Mouse (Mus musculus) G1E-ER4 (cell line): ENCODE data around the gene Cnnm4. TPM values are rescaled to one million over a fixed set of nuclear protein-coding genes. Genes with fewer than 3 reads are reported as not detected.
"Not testable (repeated sequence)": the region's sequence is repeated elsewhere in the genome, so short reads cannot be mapped to it uniquely, and the experiment has no call there.

ENCODE experiments used
- GATA1 ChIP-seq: IDR thresholded peaks from one replicate; pipeline ENCODE4 v1.8.0; 2012; ENCODE audit warnings: low read length, inconsistent platforms
- polyA plus RNA-seq: library from polyadenylated mRNA; stranded (reverse); fragments of >175 nt; gene quantifications from 2 replicates; pipeline ENCODE4 v1.2.3, GENCODE M21; 2012

The Cnnm4 gene
- polyA plus RNA-seq, 1 experiment, result 1.3 TPM

- no peak for TF ChIP-seq GATA1
These were observed 52.6 kb downstream of the Cnnm4 start for GRCm38 (mm10) chr1:36524058-36524457.

DNA sequence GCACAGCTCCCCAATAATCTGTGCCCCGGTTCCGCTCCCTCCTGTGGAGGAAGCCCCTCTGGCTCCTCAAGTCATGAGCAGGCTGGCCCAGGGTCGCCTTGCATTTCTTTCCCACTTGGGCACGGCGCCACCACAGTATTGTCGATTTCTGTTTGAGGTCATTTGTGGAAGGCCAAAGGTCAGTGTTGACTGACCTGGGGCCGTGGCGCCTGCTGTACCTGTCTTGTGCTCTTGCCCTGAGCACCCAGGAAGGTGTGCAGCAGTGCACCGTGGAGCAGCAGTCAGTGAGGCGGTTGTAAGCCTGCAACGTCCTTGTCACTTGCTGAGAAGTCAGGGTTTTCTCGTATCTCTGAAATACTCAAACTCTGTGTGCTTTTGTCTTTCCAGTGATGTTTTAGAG lies 54.4 kb downstream of the Cnnm4 start:
- TF ChIP-seq GATA1, result no peak

DNA sequence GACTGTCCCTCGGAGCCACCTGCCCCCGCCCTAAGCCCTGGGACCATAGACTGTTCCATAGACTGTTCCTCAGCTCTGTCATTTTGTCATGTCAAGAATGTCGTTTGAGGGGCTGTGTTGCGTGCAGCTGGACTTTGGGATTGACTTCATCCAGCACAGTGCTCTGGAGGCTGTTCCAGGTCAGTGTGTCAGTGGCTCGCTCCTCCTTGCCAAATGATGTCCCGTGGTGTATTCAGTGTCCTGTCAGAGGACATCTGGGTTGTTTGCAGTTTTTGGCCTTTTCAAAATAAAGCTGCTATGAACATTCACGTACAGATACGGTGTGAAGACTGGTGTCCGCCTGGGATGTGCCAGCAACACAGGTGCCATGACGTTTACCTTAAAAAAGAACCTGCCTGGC lies 55.5 kb downstream of the Cnnm4 start:
- TF ChIP-seq GATA1, result no peak

DNA sequence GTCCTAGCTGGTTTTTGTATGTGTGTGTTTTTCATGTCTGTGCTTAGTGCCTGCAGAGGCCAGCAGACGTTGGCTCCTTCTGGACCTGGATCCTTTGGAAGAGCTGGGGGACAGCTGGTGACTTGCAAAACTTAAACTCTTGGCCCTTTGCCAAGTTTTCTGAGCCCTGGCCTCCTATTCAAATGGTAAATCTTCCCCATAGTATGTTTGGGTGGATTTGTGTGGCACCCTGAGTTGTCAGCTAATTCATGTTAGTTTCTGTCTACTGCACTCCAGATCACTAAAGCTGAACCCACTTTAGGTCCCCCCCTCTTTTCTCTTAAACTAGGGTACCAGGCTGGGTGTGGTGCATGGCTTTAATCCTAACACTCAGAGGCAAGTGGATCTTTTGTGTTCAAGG lies 56.9 kb downstream of the Cnnm4 start:
- no peak for TF ChIP-seq GATA1

DNA sequence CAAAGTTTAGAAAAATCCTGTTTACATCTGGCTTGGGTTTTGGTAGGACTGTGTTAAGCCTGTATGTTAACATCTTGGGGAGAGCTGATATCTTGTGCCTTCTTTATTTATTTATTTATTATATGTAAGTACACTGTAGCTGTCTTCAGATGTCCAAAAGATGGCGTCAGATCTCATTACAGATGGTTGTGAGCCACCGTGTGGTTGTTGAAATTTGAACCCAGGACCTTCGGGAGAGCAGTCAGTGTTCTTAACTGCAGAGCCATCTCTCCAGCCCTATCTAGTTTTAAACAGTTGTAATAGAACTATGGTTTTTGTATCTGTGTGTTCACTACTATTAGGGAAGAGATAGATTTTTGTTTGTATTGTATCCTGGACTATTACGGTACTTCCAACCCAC lies 57.9 kb downstream of the Cnnm4 start:
- no peak for TF ChIP-seq GATA1

- no peak for TF ChIP-seq GATA1
These were observed 58.5 kb downstream of the Cnnm4 start for GRCm38 (mm10) chr1:36529875-36530274.

DNA sequence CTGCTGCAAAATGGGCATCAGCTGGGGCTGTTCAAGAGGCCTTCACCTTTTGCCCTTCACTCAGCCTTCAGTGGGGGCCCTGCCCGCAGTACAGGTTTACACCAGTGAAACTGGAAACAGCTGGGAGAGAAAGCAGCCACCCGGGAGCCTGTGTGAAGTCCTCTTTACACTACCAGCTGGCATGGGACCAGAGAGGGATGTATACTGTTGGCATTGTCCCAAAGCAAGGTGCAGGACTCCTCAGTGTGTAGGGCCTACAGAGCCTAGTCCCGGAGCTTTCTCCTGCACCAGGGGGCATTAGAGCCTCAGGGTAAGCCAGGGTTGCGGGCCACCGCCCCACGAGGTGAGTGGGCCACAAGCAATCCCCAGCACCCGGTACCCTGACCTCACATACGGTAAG lies 59.1 kb downstream of the Cnnm4 start:
- TF ChIP-seq GATA1, result no peak

- TF ChIP-seq GATA1, result no peak
These were observed 59.5 kb downstream of the Cnnm4 start for GRCm38 (mm10) chr1:36530962-36531361.

- TF ChIP-seq GATA1, result no peak
These were observed 60.0 kb downstream of the Cnnm4 start for GRCm38 (mm10) chr1:36531461-36531860.

- no peak for TF ChIP-seq GATA1
These were observed 62.1 kb downstream of the Cnnm4 start for GRCm38 (mm10) chr1:36533546-36533945.

DNA sequence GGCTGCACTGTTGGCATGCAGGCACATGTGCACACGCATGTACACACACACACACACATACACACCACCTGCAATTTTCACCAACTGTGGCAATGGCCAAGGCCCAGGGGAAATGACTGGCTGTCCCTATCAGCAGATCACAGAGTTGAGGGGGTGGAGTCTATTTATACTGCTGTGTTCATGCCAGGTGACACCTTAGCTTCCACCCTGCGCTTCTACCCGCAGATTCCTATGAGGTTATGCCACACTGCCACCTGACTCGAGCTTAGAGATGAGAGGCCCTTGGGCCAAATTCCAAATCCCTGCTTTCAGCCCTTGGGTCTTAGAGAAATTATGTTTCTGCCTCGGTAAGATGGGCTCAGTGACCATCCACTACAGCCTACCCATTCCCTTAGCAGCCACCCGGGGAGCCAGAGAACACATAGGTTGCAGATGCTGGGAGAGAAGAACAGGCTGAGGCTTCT lies 63.2 kb downstream of the Cnnm4 start:
- TF ChIP-seq GATA1, result no peak

GRCm38 (mm10) chr1:36535477-36536396 lies 64.3 kb downstream of the Cnnm4 start:
- TF ChIP-seq GATA1, result no peak

DNA sequence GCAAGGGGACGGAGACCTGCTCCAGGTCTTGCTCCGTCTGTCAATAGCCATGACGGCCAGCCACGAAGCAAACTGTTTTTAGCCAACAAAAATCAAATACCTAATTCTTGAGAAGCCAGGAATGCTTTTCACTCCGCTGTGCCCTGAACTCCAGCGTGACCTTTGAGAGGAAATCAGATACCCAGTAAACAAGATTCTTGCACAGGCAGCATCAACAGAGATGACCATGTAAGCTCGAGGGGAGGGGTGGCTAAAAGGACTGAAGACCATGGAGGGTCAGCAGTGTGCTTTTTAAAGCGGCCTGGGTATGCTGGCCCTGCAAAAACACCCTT lies 64.9 kb downstream of the Cnnm4 start:
- TF ChIP-seq GATA1, result no peak

DNA sequence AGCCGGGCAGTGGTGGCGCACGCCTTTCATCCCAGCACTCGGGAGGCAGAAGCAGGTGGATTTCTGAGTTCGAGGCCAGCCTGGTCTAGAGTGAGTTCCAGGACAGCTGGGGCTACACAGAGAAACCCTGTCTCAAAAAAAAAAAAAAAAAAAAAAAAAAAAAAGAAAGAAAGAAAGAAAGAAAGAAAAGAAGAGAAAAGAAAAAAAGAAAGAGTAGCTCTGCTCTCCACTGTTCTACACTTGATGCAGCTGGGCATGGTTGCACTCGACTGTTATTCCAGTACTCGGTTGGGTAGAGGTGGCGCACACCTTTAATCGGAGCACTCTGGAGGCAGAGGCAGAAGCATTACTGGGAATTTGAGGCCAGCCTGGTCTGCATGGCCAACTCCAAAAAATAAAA lies 65.4 kb downstream of the Cnnm4 start, which contains the start of gene Ankrd23:
Gene Ankrd23, minus strand, starts transcription at position 101 of the 400 bp plus-strand sequence.
- not testable (repeated sequence) for TF ChIP-seq GATA1

DNA sequence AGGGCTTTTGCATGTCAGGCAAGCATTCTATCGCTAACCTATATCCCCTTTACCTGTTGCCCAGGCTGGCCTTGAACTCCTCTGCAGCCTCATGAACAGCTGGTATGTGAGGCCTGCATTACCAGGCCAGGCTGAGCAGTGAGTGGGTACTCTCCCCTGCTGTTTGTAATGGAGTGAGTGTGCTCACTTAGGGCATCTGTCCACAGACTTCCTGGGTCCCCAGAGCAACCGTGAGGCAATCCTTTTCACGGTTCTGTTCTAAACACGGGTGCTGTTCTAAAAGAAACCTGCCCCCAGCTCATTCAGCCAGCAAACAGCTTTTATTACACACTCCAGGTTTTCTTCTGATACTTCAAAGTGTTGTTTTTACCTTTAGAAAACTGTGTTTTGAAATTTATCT lies 67.3 kb downstream of the Cnnm4 start:
- no peak for TF ChIP-seq GATA1

- TF ChIP-seq GATA1, result no peak
These were observed 67.8 kb downstream of the Cnnm4 start, which contains the start of gene Gm42417 for GRCm38 (mm10) chr1:36539186-36539585. Gm42417 (minus strand) TSS chr1:36539429.

GRCm38 (mm10) chr1:36540132-36540531 lies 68.7 kb downstream of the Cnnm4 start:
- TF ChIP-seq GATA1, result no peak
